Mouse (Mus musculus) large intestine, adult 2 months (tissue): ENCODE measurements around the gene Gm20388. TPM values are rescaled to one million over a fixed set of nuclear protein-coding genes. Genes with fewer than 3 reads are reported as not detected.
"Not testable (repeated sequence)": the region's sequence is repeated elsewhere in the genome, so short reads cannot be mapped to it uniquely, and the experiment has no call there.

ENCODE experiments used
- DNase-seq: peaks from one replicate; pipeline ENCODE4 v3.0.0-alpha.2; 2012; ENCODE audit warnings: low read depth, low spot score
- WGBS: fragments of 180-500 bp; shearing (Covaris S2); methylation state at CpG from one replicate; pipeline ENCODE4 v1.1.7; 2018; 5-methylcytosine and 5-hydroxymethylcytosine counted together
- polyA plus RNA-seq: library from polyadenylated mRNA; depleted of rRNA; stranded (reverse); fragments of >200 nt; gene quantifications from 2 replicates; pipeline ENCODE4 v1.2.3, GENCODE M21; 2012

The Gm20388 gene
- polyA plus RNA-seq, 1 experiment, result 31.5 TPM

DNA sequence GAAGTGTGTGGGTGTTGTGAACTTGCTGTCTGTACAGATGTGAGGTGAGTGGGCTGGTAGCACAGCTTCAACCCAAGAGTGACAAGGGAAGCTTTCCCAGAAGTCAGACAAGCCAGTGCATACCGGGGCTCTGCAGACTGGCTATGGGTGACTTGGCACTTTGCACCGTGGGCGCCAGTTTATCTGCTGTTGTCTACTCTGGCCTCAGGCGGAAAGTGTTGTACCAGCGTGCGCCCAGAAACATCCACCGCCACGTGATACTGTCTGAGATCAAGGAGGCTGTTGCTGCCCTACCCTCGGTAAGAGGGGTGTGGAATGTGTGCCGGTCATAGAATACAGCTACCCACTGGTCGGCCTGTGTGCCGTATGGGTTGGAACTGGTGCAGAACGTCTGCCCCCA, 3487.7 kb downstream of the Gm20388 start:
- 92% methylated on average over 13 of the region's 13 CpGs for WGBS

DNA sequence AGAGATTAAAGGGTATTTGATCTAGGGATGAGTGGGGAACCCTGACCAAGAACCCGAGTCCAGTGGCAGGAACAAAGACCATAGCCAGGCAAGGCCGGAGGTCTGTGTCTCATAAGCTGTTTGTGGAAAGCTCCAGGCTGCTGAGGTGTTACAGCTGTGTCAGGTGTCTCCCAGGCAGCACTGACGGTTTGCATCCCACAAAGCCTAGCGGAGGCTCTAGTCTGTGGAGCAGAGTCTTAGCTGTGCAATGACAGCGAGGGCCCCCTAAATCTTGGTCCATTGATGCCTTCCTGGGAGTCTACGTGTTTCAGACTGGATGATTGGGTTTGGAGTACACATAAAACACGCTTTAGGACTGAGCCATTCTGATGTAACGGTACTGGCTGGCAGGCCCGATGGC, 3491.3 kb downstream of the Gm20388 start:
- 92% methylated on average over 9 of the region's 9 CpGs for WGBS
- DNase-seq, result no peak

More for the DNA sequence above, 3487.7 kb downstream of the Gm20388 start:
- no peak for DNase-seq

- WGBS, result 76% methylated on average over 9 of the region's 9 CpGs
- no peak for DNase-seq
Observed at GRCm38 (mm10) chr8:123402730-123403326, 3492.2 kb downstream of the Gm20388 start.

- 45% methylated on average over 8 of the region's 8 CpGs for WGBS
- no peak for DNase-seq
Observed at GRCm38 (mm10) chr8:123404521-123404920, 3493.9 kb downstream of the Gm20388 start.

DNA sequence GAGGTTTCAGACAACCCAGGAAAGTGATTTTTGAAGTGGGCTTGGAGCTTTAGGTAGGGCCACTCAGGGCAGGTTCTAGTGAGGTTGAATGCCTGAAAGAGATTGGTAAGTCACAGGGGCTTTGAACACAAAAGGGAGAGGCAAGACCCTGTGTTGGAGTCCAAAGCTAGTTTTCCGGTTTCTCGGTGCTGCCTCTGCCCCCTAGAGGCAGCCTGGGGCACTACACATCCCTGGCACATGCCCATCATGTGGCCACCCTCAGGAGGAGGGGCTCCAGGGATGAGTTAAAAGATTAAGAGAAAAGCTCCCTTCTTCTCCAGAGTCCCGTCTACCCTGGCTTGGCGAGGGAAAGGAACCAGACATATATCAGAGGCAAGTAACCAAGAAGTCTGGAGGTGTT, 3496.1 kb downstream of the Gm20388 start, which contains the start of gene Mc1r:
Gene Mc1r, plus strand, starts transcription at position 322 of the 400 bp plus-strand sequence.
- WGBS, result 9% methylated on average over 4 of the region's 4 CpGs

DNA sequence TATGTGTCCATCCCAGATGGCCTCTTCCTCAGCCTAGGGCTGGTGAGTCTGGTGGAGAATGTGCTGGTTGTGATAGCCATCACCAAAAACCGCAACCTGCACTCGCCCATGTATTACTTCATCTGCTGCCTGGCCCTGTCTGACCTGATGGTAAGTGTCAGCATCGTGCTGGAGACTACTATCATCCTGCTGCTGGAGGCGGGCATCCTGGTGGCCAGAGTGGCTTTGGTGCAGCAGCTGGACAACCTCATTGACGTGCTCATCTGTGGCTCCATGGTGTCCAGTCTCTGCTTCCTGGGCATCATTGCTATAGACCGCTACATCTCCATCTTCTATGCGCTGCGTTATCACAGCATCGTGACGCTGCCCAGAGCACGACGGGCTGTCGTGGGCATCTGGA, 3497.0 kb downstream of the Gm20388 start:
- DNase-seq, result no peak
- WGBS, result 89% methylated on average over 13 of the region's 13 CpGs

More for the DNA sequence above, 3496.1 kb downstream of the Gm20388 start, which contains the start of gene Mc1r:
- no peak for DNase-seq

DNA sequence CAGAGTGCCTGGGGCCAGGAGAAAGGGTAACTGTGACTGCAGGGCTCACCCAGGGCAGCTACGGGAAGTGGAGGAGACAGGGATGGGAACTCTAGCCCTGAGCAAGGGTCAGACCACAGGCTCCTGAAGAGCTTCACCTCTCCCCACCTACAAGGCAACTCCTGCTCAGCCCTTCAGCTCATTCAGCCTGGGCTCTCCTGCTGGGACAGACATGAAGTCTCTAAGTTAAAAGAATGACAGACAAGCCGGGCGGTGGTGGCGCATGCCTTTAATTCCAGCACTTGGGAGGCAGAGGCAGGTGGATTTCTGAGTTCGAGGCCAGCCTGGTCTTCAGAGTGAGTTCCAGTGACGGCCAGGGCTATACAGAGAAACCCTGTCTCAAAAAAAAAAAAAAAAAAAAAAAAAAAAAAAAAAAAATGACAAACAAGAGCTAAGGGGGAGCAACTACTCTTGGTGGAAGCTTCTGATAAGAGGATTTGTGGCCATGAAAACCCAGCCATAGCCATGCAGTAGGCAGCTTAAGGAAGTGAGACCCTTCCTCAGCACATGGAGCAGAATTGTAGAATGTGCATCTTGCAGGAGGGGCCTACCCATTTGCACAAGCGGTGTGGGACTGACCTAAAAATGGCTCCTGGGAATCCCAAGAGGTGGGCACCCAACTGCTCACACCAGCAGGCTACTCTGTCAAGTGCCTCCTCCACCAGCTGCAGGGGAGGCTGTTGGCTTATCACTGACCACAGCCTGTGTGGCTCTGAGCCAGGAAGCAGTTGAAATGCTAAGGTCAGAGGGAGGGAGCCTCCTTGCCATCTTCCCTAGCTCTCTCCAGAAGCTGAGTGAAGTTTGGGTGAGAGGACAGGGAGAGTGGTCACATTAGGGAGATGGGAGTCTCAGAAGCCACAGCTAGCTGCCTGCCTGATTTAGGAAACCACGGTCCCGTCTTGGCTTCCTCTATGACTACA, 3498.2 kb downstream of the Gm20388 start:
- 62% methylated on average over 9 of the region's 9 CpGs for WGBS
- DNase-seq, result no peak

GRCm38 (mm10) chr8:123410049-123410587, 3499.5 kb downstream of the Gm20388 start:
- no peak for DNase-seq
- WGBS, result 63% methylated on average over 8 of the region's 8 CpGs

- WGBS, result 17% methylated on average over 11 of the region's 11 CpGs
- no peak for DNase-seq
Observed at GRCm38 (mm10) chr8:123410788-123411187, 3500.1 kb downstream of the Gm20388 start.

- no peak for DNase-seq
- under 1% methylated on average over 29 of the region's 29 CpGs for WGBS
Observed at GRCm38 (mm10) chr8:123411246-123411645, 3500.6 kb downstream of the Gm20388 start, which contains the start of gene Tubb3. Gene Tubb3 (plus strand): TSS chr8:123411424.

GRCm38 (mm10) chr8:123411781-123412327, 3501.2 kb downstream of the Gm20388 start:
- 14% methylated on average over 16 of the region's 16 CpGs for WGBS
- DNase-seq, result no peak

GRCm38 (mm10) chr8:123412560-123413170, 3502.0 kb downstream of the Gm20388 start:
- 8% methylated on average over 12 of the region's 12 CpGs for WGBS
- no peak for DNase-seq

DNA sequence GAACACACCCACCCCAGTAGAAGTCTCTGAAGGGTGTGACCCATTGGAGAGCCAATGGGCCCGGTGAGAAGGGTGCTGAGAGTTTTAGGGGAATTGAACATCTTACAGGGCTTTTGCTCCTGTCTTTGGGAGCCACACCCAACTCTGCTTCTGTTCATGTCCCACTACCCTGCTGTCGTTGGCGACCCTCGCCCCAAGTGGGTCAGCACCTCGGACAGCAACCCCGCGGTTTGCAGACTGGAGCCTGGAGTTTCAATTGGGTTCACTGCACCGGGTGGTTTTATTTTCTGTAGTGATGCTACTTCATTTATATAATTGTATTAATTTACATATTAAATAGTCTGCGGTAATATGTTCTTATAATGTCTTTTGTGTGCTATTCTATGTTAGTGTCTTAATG, 3503.6 kb downstream of the Gm20388 start:
- WGBS, result 13% methylated on average over 9 of the region's 9 CpGs
- no peak for DNase-seq

DNA sequence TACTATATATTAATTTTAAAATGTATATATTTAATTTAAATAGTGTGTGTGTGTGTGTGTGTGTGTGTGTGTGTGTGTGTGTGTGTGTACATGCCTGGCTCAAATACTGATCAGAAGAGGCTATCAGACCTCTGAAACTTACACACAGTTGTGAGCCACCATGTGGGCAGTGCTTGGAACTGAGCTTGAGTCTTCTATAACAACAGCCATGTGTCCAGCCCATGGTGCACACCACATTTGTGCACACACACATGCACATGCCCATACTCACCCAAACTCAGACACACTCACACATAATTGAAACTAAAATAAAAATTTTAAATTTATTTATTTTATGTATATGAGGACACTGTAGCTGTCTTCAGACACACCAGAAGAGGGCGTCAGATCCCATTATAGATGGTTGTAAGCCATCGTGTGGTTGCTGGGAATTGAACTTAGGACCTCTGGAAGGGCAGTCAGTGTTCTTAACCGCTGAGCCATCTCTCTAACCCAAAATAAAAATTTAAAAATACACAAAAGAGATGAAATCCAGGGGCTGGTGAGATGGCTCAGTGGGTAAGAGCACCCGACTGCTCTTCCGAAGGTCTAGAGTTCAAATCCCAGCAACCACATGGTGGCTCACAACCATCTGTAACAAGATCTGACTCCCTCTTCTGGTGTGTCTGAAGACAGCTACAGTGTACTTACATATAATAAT, 3504.5 kb downstream of the Gm20388 start:
- DNase-seq, result not testable (repeated sequence)
- 79% methylated on average over 5 of the region's 5 CpGs for WGBS

- WGBS, result 84% methylated on average over 8 of the region's 8 CpGs
- no peak for DNase-seq
Observed at GRCm38 (mm10) chr8:123415967-123416943, 3505.6 kb downstream of the Gm20388 start.

GRCm38 (mm10) chr8:123416944-123417555, 3506.4 kb downstream of the Gm20388 start:
- WGBS, result 61% methylated on average over 8 of the region's 8 CpGs
- DNase-seq, result no peak

GRCm38 (mm10) chr8:123419711-123420110, 3509.1 kb downstream of the Gm20388 start:
- no peak for DNase-seq
- WGBS, result 81% methylated on average over 4 of the region's 4 CpGs
